Mouse (Mus musculus): ENCODE data around the gene Fam43b. TPM values are rescaled to one million over a fixed set of nuclear protein-coding genes. Genes with fewer than 3 reads are reported as not detected.
A peak's percentile ranks its signal among the peaks of the same experiment; 100 is the strongest.
"Not testable (repeated sequence)": the region's sequence is repeated elsewhere in the genome, so short reads cannot be mapped to it uniquely, and the experiment has no call there.

Fam43b gene
- total RNA-seq (2018; cell fraction: chromatin; rRNA removed), result not detected
- total RNA-seq (2018; cell fraction: cytosol; rRNA removed), result not detected
- total RNA-seq (2018; cell fraction: nucleus; rRNA removed), result not detected
- not detected in 3 replicates for polyA plus RNA-seq (2018)

DNA sequence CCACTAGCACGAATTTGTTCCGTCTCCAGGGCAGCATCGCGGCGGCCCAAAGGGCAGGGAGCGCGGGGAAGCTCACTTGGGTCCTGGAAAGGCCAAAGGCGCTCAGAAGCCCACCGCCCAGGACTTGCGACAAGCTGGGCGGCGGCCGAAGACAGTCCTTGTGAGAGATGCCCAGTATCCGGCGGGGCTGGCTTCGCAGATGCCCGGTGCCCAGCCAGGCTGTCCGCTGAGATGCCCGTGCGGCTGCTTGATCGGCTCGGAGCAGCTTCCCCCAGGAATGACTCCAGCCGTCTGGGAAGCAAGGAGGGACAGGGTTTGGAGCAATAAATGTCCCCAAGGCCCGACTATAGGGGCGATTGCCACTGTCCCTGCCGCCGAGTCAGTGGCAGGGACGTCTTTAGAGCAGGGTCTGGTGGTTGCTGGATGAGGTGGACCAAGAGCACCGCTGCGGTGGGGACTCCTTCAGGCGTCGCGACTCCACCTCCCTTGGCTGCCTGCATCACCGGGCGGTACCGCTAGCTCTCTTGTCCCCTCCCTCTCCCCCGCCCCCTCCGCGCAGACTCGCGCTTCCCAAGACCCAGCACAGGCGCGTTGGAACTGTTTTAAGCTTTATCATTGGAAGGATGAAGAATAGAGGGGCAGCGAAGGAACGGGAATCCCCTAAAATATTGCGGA is at the start of gene Fam43b:
Fam43b (minus strand) TSS at position 558 of the 675 bp plus-strand sequence.
- Histone ChIP-seq H3K36me3 (ENCODE audit: inconsistent target) (no peaks in the 10 kb centered on the region), H3K27ac (no peak within 1 kb of the TSS), H3K79me2 (ENCODE audit: inconsistent target) (no peaks in the 10 kb centered on the region), H3K4me3 (ENCODE audit: inconsistent target) (no peak within 1 kb of the TSS)
- 3% methylated on average over 38 of the region's 46 CpGs for WGBS (ENCODE audit: missing documents)

DNA sequence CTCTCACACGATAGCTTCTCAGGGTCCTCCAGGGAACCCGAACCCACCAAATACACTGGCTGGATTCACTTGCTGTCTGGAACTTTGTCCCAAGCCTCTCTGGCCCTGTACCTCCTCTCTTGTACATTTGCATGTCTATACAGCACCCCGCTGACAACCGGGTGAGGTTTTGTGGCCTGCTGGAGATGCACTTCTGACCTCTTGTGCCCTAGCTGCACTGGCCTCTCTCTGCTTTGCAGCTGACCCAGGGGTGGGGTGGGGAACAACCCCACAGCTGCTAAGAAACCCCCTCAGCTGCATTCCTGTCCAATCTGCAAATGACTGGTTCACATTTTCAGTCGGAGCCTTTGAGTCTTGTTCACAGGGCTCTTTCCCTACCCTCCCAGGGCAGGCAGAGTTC is 48.6 kb upstream of the Fam43b start:
- WGBS (ENCODE audit: missing documents), result 46% methylated on average over 5 of the region's 5 CpGs
- H3K4me3 ChIP-seq (ENCODE audit: inconsistent target), result no peak overlapping the region
- H3K27ac ChIP-seq, result no peak overlapping the region
- no peaks in the 10 kb centered on the region for H3K79me2 ChIP-seq (ENCODE audit: inconsistent target)
- H3K36me3 ChIP-seq (ENCODE audit: inconsistent target), result peaks cover 16% of the 10 kb centered on the region

DNA sequence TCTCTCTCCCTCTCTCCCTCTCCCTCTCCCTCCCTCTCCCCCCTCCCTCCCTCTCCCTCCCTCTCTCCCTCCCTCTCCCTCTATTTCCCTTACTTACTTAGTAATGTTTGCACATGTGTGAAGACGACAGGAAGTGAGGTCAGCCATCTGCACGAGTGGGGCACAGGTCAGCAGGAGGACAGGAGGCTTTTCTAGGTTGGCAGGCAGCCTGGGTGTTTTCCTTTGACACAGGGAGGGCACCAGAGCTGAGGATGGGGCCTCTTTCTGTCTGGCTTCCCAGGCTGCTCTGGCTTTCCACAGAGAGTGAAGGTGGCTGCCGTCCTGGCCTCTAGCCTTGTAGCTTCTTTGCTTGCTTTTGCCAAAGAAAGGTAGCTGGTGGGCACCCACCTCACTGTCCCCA is 43.7 kb upstream of the Fam43b start:
- 52% methylated on average over 3 of the region's 3 CpGs for WGBS (ENCODE audit: missing documents)
- H3K4me3 ChIP-seq (ENCODE audit: inconsistent target), result no peak overlapping the region
- H3K36me3 ChIP-seq (ENCODE audit: inconsistent target), result peaks cover 43% of the 10 kb centered on the region
- peaks cover 28% of the 10 kb centered on the region for H3K79me2 ChIP-seq (ENCODE audit: inconsistent target)
- H3K27ac ChIP-seq, result no peak overlapping the region

DNA sequence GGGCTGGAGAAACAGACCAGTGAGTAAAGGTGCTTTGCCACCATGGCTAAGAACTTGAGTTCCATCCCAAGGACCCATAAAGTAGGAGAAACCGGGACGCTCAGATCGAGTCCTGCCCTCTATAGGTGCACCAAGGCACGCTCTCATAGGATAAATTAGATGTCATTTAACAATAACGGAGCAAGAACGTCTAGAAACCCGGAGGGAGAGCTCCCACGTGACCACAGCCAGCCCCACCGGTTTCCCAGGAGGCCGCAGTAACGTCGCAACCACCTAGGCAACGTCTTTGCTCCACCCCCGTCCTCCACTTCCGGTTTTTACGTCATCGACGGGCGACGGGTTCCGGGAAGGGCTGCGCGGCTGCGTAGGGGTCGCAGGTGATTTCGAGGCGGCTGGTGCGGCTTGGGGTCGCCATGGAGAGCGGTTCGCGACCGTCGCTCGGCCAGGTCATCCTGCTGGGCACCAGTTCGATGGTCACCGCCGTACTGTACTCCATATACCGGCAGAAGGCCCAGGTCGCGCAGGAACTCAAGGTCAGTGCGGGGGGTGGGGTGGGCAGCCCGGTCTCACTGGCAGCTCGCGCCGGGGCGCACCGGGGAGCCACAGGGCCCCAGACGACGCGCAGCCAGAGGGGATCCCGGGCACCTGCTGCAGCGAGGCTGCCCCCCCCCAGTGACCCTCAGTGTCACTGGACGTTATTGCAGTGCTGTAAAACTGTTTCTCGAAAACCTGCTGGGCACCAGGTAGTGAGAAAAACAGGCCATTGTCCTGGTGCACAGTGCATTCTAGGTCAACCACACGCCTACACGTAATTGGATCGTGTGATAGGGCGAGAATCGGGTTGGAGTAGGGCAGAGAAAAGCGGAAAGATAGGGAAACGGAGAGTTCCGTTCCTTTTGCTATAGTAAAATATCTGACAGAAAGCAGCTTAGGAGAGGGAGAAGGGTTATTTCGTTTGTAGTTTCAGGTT is 38.3 kb upstream of the Fam43b start, which contains the start of gene Mul1:
Mul1 (plus strand) TSS at position 325 of the 970 bp plus-strand sequence.
- peak within 1 kb of the TSS; percentile 76 for H3K4me3 ChIP-seq (ENCODE audit: inconsistent target)
- peaks cover 25% of the 10 kb centered on the region for H3K36me3 ChIP-seq (ENCODE audit: inconsistent target)
- 1% methylated on average over 64 of the region's 64 CpGs for WGBS (ENCODE audit: missing documents)
- H3K27ac ChIP-seq, result 0 out of 2 replicates have a peak within 1 kb of the TSS, but pooled peaks have one; percentile 21
- peaks cover 33% of the 10 kb centered on the region for H3K79me2 ChIP-seq (ENCODE audit: inconsistent target)

DNA sequence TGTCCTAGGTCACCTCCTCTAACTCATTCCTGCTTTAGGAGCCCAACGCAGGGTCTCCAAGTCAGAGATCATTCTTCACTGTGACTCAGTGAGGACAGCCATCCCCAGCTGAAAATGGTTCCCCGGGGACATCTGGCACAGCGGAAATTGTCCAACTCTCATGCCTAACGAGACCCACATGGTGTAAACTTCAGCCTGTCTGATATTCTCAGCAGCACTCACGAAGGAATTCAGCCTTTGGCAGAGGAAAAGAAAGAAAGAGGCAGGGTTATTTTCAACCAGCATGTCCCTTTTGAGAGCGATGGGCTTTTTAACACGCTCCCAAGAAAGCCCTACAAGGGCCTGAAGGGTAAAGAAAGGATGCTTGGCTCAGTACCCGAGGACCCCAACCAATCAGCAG is 35.0 kb upstream of the Fam43b start:
- Histone ChIP-seq H3K4me3 (ENCODE audit: inconsistent target) (no peak overlapping the region), H3K27ac (no peak overlapping the region), H3K36me3 (ENCODE audit: inconsistent target) (no peaks in the 10 kb centered on the region), H3K79me2 (ENCODE audit: inconsistent target) (peaks cover 18% of the 10 kb centered on the region)
- WGBS (ENCODE audit: missing documents), result 61% methylated on average over 8 of the region's 8 CpGs

DNA sequence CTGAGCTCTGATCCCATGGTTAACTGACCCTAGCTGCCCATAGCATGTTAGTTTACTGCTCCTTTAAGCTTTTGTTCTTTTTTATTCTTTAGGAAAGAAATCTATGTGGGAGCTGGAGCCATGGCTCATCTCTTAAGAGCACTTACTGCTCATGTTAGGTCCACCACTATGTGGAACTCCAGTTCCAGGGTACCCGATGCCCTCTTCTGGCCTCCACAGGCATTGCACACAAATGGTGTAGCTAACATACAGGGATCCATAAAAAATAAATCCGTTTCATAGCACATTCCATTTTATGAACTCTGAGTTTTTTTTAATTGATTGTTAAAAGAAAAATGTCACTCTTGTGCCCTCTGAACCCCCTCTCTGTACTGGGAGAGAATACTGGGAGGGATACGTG is 33.5 kb upstream of the Fam43b start:
- H3K27ac ChIP-seq, result no peak overlapping the region
- no peaks in the 10 kb centered on the region for H3K36me3 ChIP-seq (ENCODE audit: inconsistent target)
- no peak overlapping the region for H3K4me3 ChIP-seq (ENCODE audit: inconsistent target)
- H3K79me2 ChIP-seq (ENCODE audit: inconsistent target), result peaks cover 2% of the 10 kb centered on the region; the same call in 1 of the 2 replicates
- 33% methylated on average over 3 of the region's 3 CpGs for WGBS (ENCODE audit: missing documents)

DNA sequence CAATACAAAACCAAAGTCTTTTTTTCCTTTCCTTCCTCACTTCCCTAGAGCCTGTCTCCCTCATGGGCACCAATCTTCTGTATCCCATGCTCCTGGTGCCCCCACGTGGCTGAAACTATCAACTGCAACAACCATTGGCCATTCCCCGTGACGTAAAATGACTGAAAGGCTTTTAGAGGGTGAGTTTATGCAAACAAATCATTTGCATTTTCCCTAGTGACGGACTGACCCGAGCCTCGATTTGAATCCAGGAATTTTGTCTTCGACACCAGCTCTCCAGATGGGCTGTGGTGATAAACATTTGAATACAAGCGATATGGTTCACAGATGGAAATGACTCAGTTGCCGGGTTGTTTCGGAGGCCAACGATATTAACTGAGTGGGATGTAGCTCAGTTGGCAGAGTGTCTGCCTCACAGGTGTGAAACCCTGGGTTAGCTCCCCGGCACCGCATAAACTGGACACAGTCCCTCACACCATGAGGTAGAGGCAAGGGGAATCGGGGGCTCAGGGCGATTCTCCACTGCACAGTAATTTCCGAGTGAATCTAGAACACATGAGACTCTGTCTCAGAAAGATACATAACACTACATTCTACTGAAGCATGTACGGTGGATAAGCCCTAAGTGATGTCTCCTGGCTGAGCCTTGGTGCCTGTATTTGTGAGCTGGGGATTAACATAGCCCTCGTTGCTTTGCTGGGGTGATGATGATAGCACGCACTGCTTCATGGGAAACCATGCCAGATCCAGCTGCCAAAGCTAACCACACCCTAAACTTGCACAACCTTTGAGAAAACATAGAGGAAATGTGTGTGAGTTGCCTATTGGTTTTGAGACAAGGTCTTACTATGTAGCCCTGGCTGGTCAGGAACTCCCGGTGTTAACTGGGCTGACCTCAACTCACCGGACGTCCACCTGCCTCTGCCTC is 30.7 kb upstream of the Fam43b start:
- no peak overlapping the region for H3K27ac ChIP-seq
- no peaks in the 10 kb centered on the region for H3K36me3 ChIP-seq (ENCODE audit: inconsistent target)
- 33% methylated on average over 22 of the region's 22 CpGs for WGBS (ENCODE audit: missing documents)
- no peaks in the 10 kb centered on the region for H3K79me2 ChIP-seq (ENCODE audit: inconsistent target)
- no peak overlapping the region for H3K4me3 ChIP-seq (ENCODE audit: inconsistent target)

DNA sequence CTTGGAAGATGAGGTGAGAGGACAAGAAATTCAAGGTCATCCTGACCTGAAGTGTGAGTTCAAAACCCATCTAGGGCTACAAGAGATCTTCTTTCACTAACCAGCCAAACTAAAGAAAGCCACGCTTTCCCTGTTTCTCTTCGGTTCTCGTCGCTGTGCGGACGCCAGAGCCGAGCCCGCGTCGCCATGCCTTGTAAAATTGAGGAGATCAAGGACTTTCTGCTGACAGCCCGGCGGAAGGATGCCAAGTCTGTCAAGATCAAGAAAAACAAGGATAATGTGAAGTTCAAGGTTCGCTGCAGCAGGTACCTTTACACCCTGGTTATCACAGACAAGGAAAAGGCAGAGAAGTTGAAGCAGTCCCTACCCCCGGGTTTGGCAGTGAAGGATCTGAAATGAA is 29.3 kb upstream of the Fam43b start:
- not testable (repeated sequence) for H3K27ac ChIP-seq; H3K79me2 ChIP-seq (ENCODE audit: inconsistent target)
- WGBS (ENCODE audit: missing documents), result 97% methylated on average over 10 of the region's 14 CpGs

DNA sequence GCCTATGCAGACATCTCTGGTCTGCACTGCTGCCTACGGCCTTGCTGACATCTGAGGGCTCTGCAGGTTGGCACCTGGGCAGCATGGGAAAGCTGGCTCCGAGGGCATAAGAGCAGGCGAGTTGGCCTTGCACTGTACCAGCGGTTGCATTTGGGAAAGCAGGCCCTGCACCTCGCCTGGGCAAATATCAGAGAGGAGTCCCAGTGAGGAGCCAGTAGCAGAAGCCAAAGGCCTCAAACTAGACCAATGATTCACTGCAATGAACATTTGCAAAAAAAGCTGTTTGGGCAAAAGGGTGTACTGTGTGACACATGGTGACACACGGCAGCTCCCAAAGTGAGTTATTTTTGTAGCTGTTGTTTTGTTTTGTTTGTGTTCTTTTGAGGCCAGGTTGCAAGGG is 28.7 kb upstream of the Fam43b start:
- Histone ChIP-seq H3K27ac (no peak overlapping the region), H3K36me3 (ENCODE audit: inconsistent target) (no peaks in the 10 kb centered on the region), H3K79me2 (ENCODE audit: inconsistent target) (no peaks in the 10 kb centered on the region), H3K4me3 (ENCODE audit: inconsistent target) (no peak overlapping the region)
- 89% methylated on average over 5 of the region's 6 CpGs for WGBS (ENCODE audit: missing documents)

More for the DNA sequence above, 29.3 kb upstream of the Fam43b start:
- not testable (repeated sequence) for H3K4me3 ChIP-seq (ENCODE audit: inconsistent target); H3K36me3 ChIP-seq (ENCODE audit: inconsistent target)

DNA sequence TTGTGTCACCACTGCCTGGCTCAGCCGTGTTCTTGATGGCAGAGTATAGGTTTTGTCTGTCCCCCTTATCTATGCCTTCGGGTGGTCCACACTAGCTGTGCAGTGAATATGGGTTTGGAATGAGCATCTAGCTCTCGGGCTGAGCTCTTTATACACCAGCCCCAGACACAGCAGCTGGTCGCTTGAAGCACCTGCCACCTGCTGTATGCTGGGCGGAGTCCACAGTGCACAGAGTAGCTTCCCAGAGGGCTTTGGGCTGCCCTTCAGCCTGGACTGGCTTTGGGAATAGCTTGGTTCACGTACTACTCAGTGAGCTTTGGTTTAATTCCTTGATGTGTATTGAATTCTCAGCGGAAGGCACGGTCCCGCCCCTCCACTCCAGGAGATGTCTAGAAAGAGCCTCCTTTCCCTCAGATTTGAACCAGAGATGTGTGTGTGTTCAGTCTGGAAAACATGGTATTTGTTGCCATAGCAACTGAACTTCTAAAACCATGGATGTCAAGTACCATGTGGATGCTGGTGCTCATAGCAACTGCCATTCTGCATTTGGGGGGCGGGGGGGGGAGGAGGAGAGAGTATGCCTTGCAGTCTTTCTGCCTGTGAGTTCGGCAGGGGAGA is 22.1 kb upstream of the Fam43b start:
- Histone ChIP-seq H3K36me3 (ENCODE audit: inconsistent target) (no peaks in the 10 kb centered on the region), H3K4me3 (ENCODE audit: inconsistent target) (no peak overlapping the region), H3K27ac (no peak overlapping the region), H3K79me2 (ENCODE audit: inconsistent target) (no peaks in the 10 kb centered on the region)
- 69% methylated on average over 11 of the region's 11 CpGs for WGBS (ENCODE audit: missing documents)

DNA sequence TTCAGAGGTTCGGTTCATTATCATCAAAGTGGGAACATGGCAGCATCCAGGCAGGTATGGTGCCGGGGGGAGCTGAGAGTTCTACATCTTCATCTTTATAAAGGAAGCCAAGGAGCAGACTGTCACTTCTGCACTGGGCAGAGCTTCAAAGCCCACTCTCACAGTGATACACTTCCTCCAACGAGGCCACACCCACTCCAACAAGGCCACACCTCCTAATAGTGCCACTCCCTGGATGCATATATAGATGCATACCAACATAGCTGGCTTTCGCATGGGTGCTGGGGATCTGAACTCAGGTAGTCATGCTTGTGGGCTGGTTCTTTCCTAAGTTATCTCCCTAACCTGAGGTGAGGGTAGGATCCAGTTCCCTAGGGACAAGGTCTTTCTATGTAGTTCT is 21.6 kb upstream of the Fam43b start:
- Histone ChIP-seq H3K27ac (no peak overlapping the region), H3K4me3 (ENCODE audit: inconsistent target) (no peak overlapping the region), H3K36me3 (ENCODE audit: inconsistent target) (no peaks in the 10 kb centered on the region), H3K79me2 (ENCODE audit: inconsistent target) (no peaks in the 10 kb centered on the region)
- 68% methylated on average over 4 of the region's 4 CpGs for WGBS (ENCODE audit: missing documents)

DNA sequence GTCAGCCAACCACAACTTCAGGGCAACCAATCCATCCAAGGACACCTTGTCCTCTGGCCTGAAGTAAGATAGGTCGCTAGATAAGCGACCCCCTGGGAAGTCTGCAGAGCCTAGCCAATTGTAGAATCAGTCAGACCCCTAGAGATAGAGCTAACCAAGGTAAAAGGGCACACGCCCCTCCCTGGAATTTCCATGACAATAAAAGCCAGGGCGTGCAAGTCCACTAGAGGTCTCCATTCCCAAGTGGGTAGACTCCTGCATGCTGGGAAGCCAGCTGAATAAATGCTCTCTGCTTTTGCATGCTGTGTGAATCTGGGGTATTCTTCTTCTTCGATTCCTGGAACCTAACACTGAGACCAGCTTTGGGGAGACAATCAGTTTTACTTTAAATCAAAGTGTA is 20.1 kb upstream of the Fam43b start:
- no peak overlapping the region for H3K27ac ChIP-seq
- no peak overlapping the region for H3K4me3 ChIP-seq (ENCODE audit: inconsistent target)
- H3K79me2 ChIP-seq (ENCODE audit: inconsistent target), result no peaks in the 10 kb centered on the region
- WGBS (ENCODE audit: missing documents), result 86% methylated on average over 5 of the region's 5 CpGs
- no peaks in the 10 kb centered on the region for H3K36me3 ChIP-seq (ENCODE audit: inconsistent target)

DNA sequence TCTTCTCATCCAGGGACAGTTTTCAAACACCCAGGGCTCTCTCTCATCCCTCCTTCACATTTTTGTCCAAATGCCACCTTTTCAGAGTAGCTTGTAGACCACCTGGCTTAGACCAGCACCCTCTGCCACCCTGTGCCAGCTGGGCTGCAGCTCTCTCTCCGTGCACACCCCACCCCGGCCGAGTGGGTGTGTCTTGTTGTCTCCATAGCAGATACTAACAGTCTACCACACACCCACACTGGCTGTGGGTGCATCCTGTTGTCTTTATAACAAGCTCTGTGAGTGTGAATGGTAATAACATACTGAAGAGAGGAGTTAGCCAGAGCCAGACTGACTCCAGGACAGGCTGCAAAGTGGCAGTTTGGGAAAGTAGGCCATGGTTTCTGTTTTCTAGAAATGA is 19.7 kb upstream of the Fam43b start:
- no peaks in the 10 kb centered on the region for H3K79me2 ChIP-seq (ENCODE audit: inconsistent target)
- no peaks in the 10 kb centered on the region for H3K36me3 ChIP-seq (ENCODE audit: inconsistent target)
- no peak overlapping the region for H3K27ac ChIP-seq
- no peak overlapping the region for H3K4me3 ChIP-seq (ENCODE audit: inconsistent target)
- 77% methylated on average over 3 of the region's 3 CpGs for WGBS (ENCODE audit: missing documents)

DNA sequence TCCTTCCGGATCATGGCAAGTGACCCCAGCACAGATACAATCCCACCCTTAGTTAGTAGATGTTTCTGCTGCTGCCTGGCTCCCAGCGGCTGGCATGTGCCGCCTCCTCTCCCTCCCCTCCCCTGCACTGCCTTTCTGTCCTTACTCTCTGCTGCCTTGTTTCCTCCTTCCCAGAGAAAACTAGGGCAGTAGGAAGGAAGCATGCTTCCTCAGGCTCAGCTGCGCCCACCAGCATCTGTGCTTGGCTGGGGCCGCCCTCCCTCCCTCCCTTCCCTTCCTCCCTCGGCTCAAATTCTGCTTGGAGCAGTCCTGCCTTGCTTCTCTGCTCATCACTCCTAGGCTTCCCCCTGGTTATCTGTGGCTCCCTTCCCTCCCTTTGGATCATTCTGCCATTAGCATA is 18.4 kb upstream of the Fam43b start:
- Histone ChIP-seq H3K4me3 (ENCODE audit: inconsistent target) (no peak overlapping the region), H3K79me2 (ENCODE audit: inconsistent target) (no peaks in the 10 kb centered on the region)
- 46% methylated on average over 3 of the region's 6 CpGs for WGBS (ENCODE audit: missing documents)

More for the DNA sequence above, 18.4 kb upstream of the Fam43b start:
- H3K36me3 ChIP-seq (ENCODE audit: inconsistent target), result no peaks in the 10 kb centered on the region
- H3K27ac ChIP-seq, result no peak overlapping the region

Data from macrophage (primary cell).